Mouse (Mus musculus) megakaryocyte, embryonic 14.5 days (primary cell): ENCODE measurements around the gene Upk1a.

Experiments
- FLI1 ChIP-seq: IDR thresholded peaks from 2 replicates; pipeline ENCODE4 v1.6.1; 2012; ENCODE audit warnings: low read length, inconsistent platforms, mixed read lengths
- GATA1 ChIP-seq: IDR thresholded peaks from 3 replicates; pipeline ENCODE4 v1.6.1; 2012; ENCODE audit warnings: mixed read lengths, low read length, inconsistent platforms, borderline replicate concordance

DNA sequence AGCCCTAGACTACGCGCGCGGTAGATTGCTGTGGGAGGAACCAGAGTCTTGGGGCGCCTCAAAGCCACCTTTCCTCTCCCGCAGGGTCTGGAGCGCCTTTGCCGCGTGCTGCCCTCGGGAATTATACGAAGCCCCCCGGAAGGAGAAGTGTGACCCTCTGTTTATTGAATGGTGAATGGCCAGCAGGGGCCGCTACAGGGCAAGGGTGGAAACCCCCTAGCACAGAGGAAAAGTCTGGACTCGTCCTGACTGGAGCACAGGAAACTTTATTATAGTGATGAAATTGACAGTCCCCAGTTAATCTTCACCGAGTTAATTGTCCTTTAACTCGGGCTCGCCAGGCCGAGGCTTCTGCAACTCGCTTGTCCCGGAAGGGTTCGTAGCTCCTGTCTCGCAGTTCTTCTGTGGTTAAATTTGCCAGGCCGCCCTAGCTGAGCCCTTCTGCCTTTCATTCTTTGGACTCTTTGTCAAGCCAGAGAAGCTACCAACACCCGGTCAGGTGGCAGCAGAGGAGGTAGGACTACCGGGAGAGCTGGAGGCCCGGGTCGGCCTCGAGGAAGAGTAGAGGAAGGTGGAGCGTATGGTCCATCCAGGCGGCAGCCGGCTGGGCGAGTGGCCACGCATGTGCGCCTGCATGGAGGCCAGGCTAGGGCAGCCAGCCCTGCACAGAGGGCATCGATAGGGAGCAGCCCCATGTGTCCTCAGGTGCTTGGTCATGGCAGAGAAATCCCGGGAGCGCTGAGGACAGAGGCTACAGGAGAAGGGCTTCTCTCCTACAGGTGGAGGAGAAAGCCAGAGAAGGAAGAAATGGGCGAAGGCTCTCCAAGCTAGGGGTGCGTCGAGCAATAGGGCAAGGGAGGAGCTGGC lies 23.0 kb downstream of the Upk1a start:
- TF ChIP-seq FLI1: no peak
- no peak for TF ChIP-seq GATA1
